Mouse (Mus musculus) telencephalon, adult 2 months (tissue): Measurements from ENCODE around the gene D030056L22Rik.

ENCODE experiments used
- DNase-seq: peaks from one replicate; pipeline ENCODE4 v3.0.0-alpha.2; 2011; ENCODE audit warnings: low read depth, low spot score

D030056L22Rik gene

DNA sequence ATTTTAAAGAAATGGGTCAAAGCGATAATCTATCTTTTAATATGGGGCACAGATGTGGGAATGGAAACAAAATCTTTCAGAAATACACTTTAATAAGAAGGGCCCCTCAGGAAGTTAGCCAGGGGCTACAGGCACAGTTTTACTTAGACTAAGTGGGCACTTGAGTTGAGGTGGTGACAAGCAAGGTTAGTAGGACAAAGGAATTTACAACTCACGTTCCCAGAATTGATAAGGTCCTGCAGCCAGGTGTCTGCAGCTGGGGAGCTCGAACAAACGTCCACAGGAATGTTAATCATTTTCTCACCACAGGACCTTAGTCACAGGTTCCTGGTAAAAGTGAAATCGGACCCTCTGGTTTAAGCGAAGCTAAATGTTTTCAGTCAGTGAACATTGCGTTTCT, 18.1 kb downstream of the D030056L22Rik start:
- no peak for DNase-seq

GRCm38 (mm10) chr19:18735901-18736300, 22.9 kb downstream of the D030056L22Rik start:
- no peak for DNase-seq

- no peak for DNase-seq
These were observed 26.2 kb downstream of the D030056L22Rik start for GRCm38 (mm10) chr19:18739146-18739545.

GRCm38 (mm10) chr19:18743946-18744345, 31.0 kb downstream of the D030056L22Rik start:
- DNase-seq = no peak

GRCm38 (mm10) chr19:18746576-18747340, 33.8 kb downstream of the D030056L22Rik start:
- DNase-seq = peak; percentile 11

GRCm38 (mm10) chr19:18747379-18747778, 34.4 kb downstream of the D030056L22Rik start:
- no peak for DNase-seq

DNA sequence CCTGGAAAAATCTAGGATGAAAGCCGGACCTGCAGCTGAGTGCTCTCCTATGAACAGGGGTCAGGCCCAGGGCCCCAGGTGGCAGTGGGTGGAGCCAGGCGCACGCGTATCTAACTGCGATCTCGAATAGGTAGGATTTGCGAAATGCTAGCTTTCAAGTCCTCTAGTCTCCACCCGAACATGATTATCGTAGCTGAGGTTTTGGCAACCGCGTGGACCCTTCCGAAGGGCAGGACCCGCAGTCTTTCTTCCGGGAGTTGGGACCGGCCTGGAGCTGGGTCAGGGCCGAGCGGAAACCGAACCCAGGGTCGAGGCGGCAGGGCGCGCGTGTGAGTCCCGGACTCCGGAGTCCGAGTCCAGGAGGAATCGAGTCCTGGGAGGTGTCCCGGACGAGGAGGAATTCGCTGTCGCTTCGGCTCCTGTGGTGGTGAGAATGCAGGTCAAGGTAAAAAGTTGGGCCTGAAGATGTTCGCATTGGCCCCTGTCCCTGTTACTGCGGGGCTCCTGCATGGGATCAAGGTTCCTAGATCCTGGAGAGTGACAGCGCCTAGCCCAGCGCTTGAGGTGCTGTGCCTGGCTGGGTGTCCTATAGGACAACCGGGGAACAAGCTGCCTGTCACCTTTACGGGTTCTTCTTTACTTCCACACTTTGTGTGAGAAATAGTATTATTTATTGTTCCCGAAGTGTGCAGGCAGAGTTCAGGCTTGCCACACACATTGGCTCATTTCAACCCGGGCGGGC, 36.8 kb downstream of the D030056L22Rik start, which contains the start of gene Trpm6:
Trpm6 (plus strand) TSS at position 386 of the 742 bp plus-strand sequence.
- DNase-seq = no peak

DNA sequence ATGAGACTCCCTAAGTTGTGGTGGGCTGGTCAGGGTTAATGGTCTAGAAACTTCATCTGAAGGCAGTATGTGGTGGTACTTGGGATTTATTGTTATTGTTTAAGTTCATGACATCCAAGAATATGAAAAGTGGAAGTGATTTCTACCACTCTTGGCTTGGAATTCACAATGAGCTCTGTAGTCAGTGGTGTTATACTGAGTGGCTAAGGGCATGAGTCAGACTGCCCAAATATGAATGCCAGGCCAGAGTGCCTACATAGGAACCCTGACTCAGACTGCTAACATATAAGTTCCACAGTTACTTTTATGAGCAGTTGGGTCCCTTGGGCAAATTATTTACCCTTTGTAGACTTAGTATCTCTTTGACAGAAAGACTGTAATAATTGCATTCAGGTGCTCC, 44.2 kb downstream of the D030056L22Rik start:
- DNase-seq = no peak

GRCm38 (mm10) chr19:18757706-18758105, 44.7 kb downstream of the D030056L22Rik start:
- no peak for DNase-seq

- DNase-seq = no peak
These were observed 45.3 kb downstream of the D030056L22Rik start for GRCm38 (mm10) chr19:18758269-18758668.

DNA sequence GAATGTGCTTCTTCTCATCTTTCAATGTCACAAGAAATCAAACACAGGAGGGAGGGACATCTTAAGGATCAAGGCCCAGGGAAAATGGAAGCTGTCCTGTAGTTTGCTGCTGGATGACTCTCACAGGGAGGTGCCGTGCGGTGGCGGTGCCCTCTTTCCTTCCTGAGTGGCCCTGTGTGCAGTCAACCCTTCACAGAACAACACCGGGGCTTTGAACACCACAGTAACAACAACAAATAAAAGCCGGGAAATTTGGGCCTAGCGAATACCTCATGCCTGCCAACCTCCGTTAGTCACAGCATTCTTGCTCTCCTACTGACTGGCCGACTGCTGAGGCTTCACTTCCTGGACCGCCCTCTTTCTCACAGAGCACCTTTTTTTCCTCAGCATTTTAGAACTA, 45.9 kb downstream of the D030056L22Rik start:
- DNase-seq = no peak

DNA sequence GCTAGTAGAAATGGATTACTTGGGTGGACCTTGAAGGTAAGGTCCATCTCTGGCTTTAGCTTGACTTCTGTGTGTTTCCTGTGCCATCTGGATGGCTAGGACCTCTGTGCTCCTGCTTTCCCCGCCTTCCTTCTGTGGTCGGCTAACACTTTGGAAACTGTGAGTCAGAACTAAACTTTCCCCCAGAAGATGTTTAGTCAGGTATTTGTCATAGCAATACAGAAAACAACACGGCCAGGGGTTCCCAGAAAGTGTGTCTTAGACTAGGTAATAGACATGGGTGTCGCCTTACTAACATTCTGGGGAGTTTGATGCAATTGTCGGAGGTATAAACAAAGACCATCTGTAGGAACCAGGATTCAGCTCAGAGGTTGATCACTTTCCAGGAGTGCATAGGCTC, 53.4 kb downstream of the D030056L22Rik start:
- DNase-seq = no peak
